Mouse (Mus musculus) midbrain, postnatal 0 days (tissue): ENCODE measurements around the gene 9330182L06Rik. TPM values are rescaled to one million over a fixed set of nuclear protein-coding genes. Genes with fewer than 3 reads are reported as not detected.

Source experiments
- ATAC-seq: fragments of 200-750 bp; cut with Nextera tagmentation; 2 replicates; pipeline ENCODE4 v1.8.0; 2017; ENCODE audit warnings: moderate number of reproducible peaks, mild to moderate bottlenecking, moderate TSS enrichment, moderate library complexity; ENCODE audit not compliant: low FRiP score
- DNase-seq: peaks from one replicate; pipeline ENCODE4 v3.0.0-alpha.2; 2015; ENCODE audit warnings: low spot score
- H3K27ac ChIP-seq: fragments of 300-500 bp; sonication (generic); 2 replicates; pipeline ENCODE4 v1.5.1; 2014; ENCODE audit warnings: low read depth, mild to moderate bottlenecking, low read length, mixed read lengths
- H3K27me3 ChIP-seq: fragments of 300-500 bp; sonication (generic); 2 replicates; pipeline ENCODE4 v1.6.1; 2014; ENCODE audit warnings: low read length, control low read depth, mixed read lengths; ENCODE audit not compliant: insufficient read depth
- H3K36me3 ChIP-seq: fragments of 300-500 bp; sonication (generic); 2 replicates; pipeline ENCODE4 v1.6.1; 2014; ENCODE audit warnings: low read length, control low read depth, mixed read lengths; ENCODE audit not compliant: insufficient read depth
- H3K4me1 ChIP-seq: fragments of 300-500 bp; sonication (generic); 2 replicates; pipeline ENCODE4 v1.6.1; 2014; ENCODE audit warnings: mild to moderate bottlenecking, control low read depth, antibody characterized with exemption, low read length, mixed read lengths; ENCODE audit not compliant: insufficient read depth
- H3K4me2 ChIP-seq: fragments of 300-500 bp; sonication (generic); 2 replicates; pipeline ENCODE4 v1.6.1; 2014; ENCODE audit warnings: low read depth, mild to moderate bottlenecking, low read length, mixed read lengths; ENCODE audit not compliant: poor library complexity, severe bottlenecking
- H3K4me3 ChIP-seq: fragments of 300-500 bp; sonication (generic); 2 replicates; pipeline ENCODE4 v1.5.1; 2014; ENCODE audit warnings: low read depth, mild to moderate bottlenecking, low read length, moderate library complexity
- H3K9ac ChIP-seq: fragments of 300-500 bp; sonication (generic); replicated peaks from 2 replicates; pipeline ENCODE4 v1.6.1; 2014; ENCODE audit warnings: mild to moderate bottlenecking, low read length, moderate library complexity, mixed read lengths; ENCODE audit not compliant: poor library complexity, severe bottlenecking
- H3K9me3 ChIP-seq: fragments of 300-500 bp; sonication (generic); 2 replicates; pipeline ENCODE4 v1.6.1; 2016; ENCODE audit warnings: low read length, control low read depth
- CTCF ChIP-seq: IDR thresholded peaks from 2 replicates; pipeline ENCODE4 v1.5.1; 2016; ENCODE audit warnings: antibody characterized with exemption, mild to moderate bottlenecking
- WGBS: fragments of 180-500 bp; shearing (Covaris S2); extraction: QIAGEN DNeasy Blood & Tissue Kit; methylation state at CpG from one replicate; pipeline ENCODE4 v1.1.7; 2014; 5-methylcytosine and 5-hydroxymethylcytosine counted together
- polyA plus RNA-seq: library from polyadenylated mRNA; unstranded; fragments of >200 nt; fragmentation: Nextera tagmentation; extraction: Ambion mirVana; gene quantifications from 2 replicates; pipeline ENCODE4 v1.2.1, GENCODE M21; 2015
- total RNA-seq: library from RNA; depleted of rRNA; stranded (reverse); fragments of >200 nt; gene quantifications from 2 replicates; pipeline ENCODE4 v1.2.3, GENCODE M21; 2014

Gene 9330182L06Rik
- total and polyA plus RNA-seq, 2 experiments from 2014 or later = 26.8 to 42.9 TPM

DNA sequence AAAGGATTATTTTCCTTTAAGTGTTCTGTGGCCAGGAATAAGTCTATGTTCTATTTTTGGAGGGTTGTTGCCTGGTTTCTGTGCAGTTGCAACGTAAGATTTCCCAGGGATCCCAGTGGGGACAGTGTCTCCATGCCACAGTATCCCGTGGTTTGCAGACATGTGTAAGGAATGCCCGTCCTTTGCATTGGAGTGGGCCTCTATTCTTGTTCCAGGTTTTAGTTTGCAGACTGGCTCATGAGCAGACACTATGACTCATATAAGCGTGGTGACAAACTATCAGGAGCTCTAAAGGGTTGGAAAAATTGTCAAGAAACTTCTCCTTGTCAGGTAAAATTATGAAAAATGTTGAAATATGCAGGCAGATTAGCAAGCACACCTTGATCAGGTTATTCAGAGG lies 107.4 kb downstream of the 9330182L06Rik start:
- ATAC-seq (no peak), DNase-seq (no peak)
- Histone ChIP-seq H3K4me2 (no peak overlapping the region), H3K27ac (no peak overlapping the region), H3K27me3 (no peaks in the 10 kb centered on the region), H3K9me3 (no peaks in the 10 kb centered on the region), H3K36me3 (no peaks in the 10 kb centered on the region), H3K4me3 (no peak overlapping the region), H3K4me1 (no peaks in the 10 kb centered on the region), H3K9ac (no peak overlapping the region)
- no peak for TF ChIP-seq CTCF
- WGBS = 77% methylated on average over 4 of the region's 4 CpGs

DNA sequence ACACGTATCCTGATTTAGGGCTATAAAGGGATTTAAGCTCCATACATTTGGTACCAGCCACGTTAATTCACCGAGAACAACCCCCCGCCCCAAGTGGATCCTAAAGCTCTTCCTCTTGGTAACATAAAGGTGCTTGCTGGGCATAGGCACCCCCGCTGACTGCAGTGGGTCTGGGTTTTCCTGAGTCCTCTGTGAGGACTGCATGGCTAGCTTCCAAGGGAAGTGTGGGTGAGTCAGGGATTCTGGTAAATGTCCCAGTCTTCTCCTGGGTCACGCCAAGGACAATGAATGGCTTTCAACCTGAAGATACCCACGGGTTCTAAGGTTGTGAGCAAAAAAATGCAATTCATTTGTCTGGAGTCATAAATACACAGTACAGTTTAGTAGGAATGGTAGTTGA lies 124.0 kb downstream of the 9330182L06Rik start:
- DNase-seq = no peak
- H3K4me1 ChIP-seq = no peaks in the 10 kb centered on the region
- no peaks in the 10 kb centered on the region for H3K36me3 ChIP-seq
- WGBS = 90% methylated on average over 7 of the region's 7 CpGs
- TF ChIP-seq CTCF = no peak
- no peak overlapping the region for H3K4me2 ChIP-seq
- H3K9me3 ChIP-seq = no peaks in the 10 kb centered on the region
- no peak overlapping the region for H3K4me3 ChIP-seq
- no peak for ATAC-seq
- no peaks in the 10 kb centered on the region for H3K27me3 ChIP-seq
- H3K9ac ChIP-seq = no peak overlapping the region
- H3K27ac ChIP-seq = no peak overlapping the region

DNA sequence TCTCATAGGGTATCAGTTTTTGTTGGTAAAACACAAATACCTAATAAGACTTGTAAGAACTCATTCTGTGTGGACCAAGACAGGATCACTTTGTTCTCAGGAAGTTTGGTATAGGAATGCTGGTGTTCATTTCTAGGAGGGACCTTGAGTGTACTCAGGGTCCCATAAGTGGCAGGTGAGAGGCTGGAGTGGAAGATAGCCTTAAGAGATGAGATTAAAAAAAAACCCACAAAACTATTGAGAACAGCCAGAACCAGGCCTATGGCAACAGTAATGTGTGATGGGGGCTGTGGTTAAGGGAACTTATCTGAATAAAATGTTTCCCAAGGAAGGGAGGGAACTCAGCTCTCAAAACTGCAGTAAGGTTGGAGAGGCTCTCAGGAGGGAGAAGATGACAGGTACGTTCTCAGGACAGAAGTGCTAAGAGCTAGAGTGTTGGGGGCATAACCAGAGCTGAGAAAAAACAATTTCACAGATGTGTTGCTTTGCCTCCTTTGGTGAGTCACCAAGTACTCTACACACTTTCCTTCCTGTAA lies 126.0 kb downstream of the 9330182L06Rik start:
- no peak for TF ChIP-seq CTCF
- ATAC-seq (no peak), DNase-seq (no peak)
- H3K4me2 ChIP-seq = no peak overlapping the region
- H3K4me3 ChIP-seq = no peak overlapping the region
- no peaks in the 10 kb centered on the region for H3K9me3 ChIP-seq
- no peak overlapping the region for H3K27ac ChIP-seq
- H3K27me3 ChIP-seq = no peaks in the 10 kb centered on the region
- no peak overlapping the region for H3K9ac ChIP-seq
- WGBS = 83% methylated on average over 1 of the region's 1 CpGs
- H3K4me1 ChIP-seq = no peaks in the 10 kb centered on the region
- H3K36me3 ChIP-seq = no peaks in the 10 kb centered on the region

DNA sequence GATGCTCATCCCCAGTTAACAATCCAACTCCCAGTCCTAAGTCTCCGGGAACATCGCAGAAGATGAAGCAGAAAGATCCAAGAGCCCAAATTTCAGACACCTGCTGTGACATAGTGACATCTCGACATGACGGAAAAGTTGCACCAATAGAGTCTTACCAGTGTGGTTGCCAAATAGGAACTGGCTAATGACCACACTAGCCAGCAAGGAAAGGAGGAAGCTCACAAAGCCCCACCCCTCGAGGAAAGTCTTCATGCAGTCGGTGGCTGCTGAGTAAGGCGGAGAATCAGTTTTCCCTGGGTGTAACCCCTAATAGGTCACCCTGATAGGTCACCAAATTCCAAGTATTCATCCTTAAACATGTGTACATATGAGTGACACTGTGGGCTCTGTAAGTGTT lies 151.2 kb downstream of the 9330182L06Rik start:
- no peaks in the 10 kb centered on the region for H3K4me1 ChIP-seq
- 90% methylated on average over 7 of the region's 7 CpGs for WGBS
- ATAC-seq (no peak), DNase-seq (no peak)
- no peaks in the 10 kb centered on the region for H3K36me3 ChIP-seq
- no peak overlapping the region for H3K27ac ChIP-seq
- H3K9ac ChIP-seq = no peak overlapping the region
- H3K4me3 ChIP-seq = no peak overlapping the region
- H3K27me3 ChIP-seq = no peaks in the 10 kb centered on the region
- no peaks in the 10 kb centered on the region for H3K9me3 ChIP-seq
- no peak for TF ChIP-seq CTCF
- H3K4me2 ChIP-seq = no peak overlapping the region

DNA sequence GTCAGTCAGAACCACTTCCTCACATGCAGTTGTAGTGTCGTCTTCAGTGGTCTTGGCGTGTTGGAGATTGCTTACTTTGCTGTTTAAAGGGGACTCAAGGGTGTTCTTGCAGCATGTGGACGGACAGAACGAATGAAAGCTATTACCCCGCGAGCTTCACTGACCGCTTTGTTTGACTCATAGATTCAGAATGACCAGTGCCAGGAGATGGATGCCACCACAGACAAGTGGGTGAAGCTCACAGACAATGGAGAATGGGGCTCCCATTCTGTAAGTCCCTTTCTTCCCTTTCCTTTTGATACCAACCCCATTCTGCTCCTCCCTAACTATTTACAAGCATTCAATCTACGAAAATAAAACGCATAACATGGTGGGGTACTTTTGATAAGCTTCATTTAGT lies 151.9 kb downstream of the 9330182L06Rik start:
- no peaks in the 10 kb centered on the region for H3K9me3 ChIP-seq
- no peak overlapping the region for H3K4me2 ChIP-seq
- H3K36me3 ChIP-seq = no peaks in the 10 kb centered on the region
- WGBS = 87% methylated on average over 9 of the region's 9 CpGs
- H3K4me3 ChIP-seq = no peak overlapping the region
- no peak overlapping the region for H3K9ac ChIP-seq
- DNase-seq (no peak), ATAC-seq (no peak)
- no peak overlapping the region for H3K27ac ChIP-seq
- no peaks in the 10 kb centered on the region for H3K27me3 ChIP-seq
- no peak for TF ChIP-seq CTCF
- no peaks in the 10 kb centered on the region for H3K4me1 ChIP-seq

DNA sequence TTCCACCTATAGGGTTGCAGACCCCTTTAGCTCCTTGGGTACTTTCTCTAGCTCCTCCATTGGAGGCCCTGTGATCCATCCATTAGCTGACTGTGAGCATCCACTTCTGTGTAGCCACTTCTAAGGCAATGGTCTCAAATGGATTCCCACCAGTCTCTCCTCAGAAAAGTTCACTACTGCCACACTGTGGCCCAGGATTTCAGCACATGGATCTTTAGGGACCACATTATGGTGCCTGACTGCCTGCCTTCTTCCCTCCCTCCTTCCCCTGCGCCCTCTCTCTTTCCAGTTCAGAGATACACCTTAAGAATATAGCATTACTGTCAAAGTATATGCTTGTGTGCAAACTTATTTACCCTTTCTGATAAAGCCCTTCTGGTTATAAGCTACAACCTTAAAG lies 154.0 kb downstream of the 9330182L06Rik start:
- Histone ChIP-seq H3K9ac (no peak overlapping the region), H3K4me3 (no peak overlapping the region), H3K27me3 (no peaks in the 10 kb centered on the region), H3K4me2 (no peak overlapping the region), H3K9me3 (no peaks in the 10 kb centered on the region), H3K27ac (no peak overlapping the region), H3K36me3 (no peaks in the 10 kb centered on the region), H3K4me1 (no peaks in the 10 kb centered on the region)
- WGBS = 57% methylated on average over 1 of the region's 1 CpGs
- peak; percentile 73 for TF ChIP-seq CTCF
- DNase-seq (peak; percentile 66), ATAC-seq (peak; percentile 58)
